Mouse (Mus musculus): ENCODE measurements around the gene Mms19. TPM values are rescaled to one million over a fixed set of nuclear protein-coding genes. Genes with fewer than 3 reads are reported as not detected.

Gene Mms19
- 10 to 100 TPM; 29.2 to 37.6 TPM for total RNA-seq (2021)
- long read RNA-seq, experiment 1, full-length matches to known transcripts: 6 of 19 reads
- long read RNA-seq, experiment 1, partial matches to known transcripts: 0 of 19 reads
- long read RNA-seq, experiment 1, other reads (novel, unspliced or antisense): 13 of 19 reads
- long read RNA-seq, experiment 2, full-length matches to known transcripts: 4 of 20 reads
- long read RNA-seq, experiment 2, partial matches to known transcripts: 2 of 20 reads
- long read RNA-seq, experiment 2, other reads (novel, unspliced or antisense): 14 of 20 reads

- peak; percentile 99 for DNase-seq (ENCODE audit: low spot score in 2 of 2)
Observed at GRCm38 (mm10) chr19:41980819-41981594, at the start of gene Mms19. Gene Mms19, minus strand, starts transcription at chr19:41981157.

- peak; percentile 77 to 86 for DNase-seq (ENCODE audit: low spot score in 2 of 2)
Observed at GRCm38 (mm10) chr19:42026158-42026557, 45.2 kb upstream of the Mms19 start.

GRCm38 (mm10) chr19:42022542-42022848 lies 41.5 kb upstream of the Mms19 start:
- no peak for DNase-seq (ENCODE audit: low spot score in 2 of 2)

GRCm38 (mm10) chr19:42021681-42022541 lies 41.0 kb upstream of the Mms19 start:
- no peak for DNase-seq (ENCODE audit: low spot score in 2 of 2)

- DNase-seq (ENCODE audit: low spot score in 2 of 2): no peak
Observed at GRCm38 (mm10) chr19:42019011-42019522, 38.1 kb upstream of the Mms19 start.

GRCm38 (mm10) chr19:42017399-42018247 lies 36.7 kb upstream of the Mms19 start:
- DNase-seq (ENCODE audit: low spot score in 2 of 2): peak; percentile 56 to 74

- DNase-seq (ENCODE audit: low spot score in 2 of 2): no peak
Observed at GRCm38 (mm10) chr19:42016840-42017239, 35.9 kb upstream of the Mms19 start.

- DNase-seq (ENCODE audit: low spot score in 2 of 2): no peak
Observed at GRCm38 (mm10) chr19:42016251-42016650, 35.3 kb upstream of the Mms19 start.

GRCm38 (mm10) chr19:42015001-42015400 lies 34.0 kb upstream of the Mms19 start:
- no peak for DNase-seq (ENCODE audit: low spot score in 2 of 2)

- DNase-seq (ENCODE audit: low spot score in 2 of 2): no peak
Observed at GRCm38 (mm10) chr19:42014231-42014825, 33.4 kb upstream of the Mms19 start.

- DNase-seq (ENCODE audit: low spot score in 2 of 2): no peak
Observed at GRCm38 (mm10) chr19:42011123-42011522, 30.2 kb upstream of the Mms19 start.

- no peak for DNase-seq (ENCODE audit: low spot score in 2 of 2)
Observed at GRCm38 (mm10) chr19:42010436-42010835, 29.5 kb upstream of the Mms19 start.

- no peak for DNase-seq (ENCODE audit: low spot score in 2 of 2)
Observed at GRCm38 (mm10) chr19:42009067-42009466, 28.1 kb upstream of the Mms19 start.

GRCm38 (mm10) chr19:42008586-42008985 lies 27.6 kb upstream of the Mms19 start:
- DNase-seq (ENCODE audit: low spot score in 2 of 2): no peak

GRCm38 (mm10) chr19:42006568-42006967 lies 25.6 kb upstream of the Mms19 start:
- DNase-seq (ENCODE audit: low spot score in 2 of 2): no peak

- peak in 1 of 2 experiments; percentile 22 for DNase-seq (ENCODE audit: low spot score in 2 of 2)
Observed at GRCm38 (mm10) chr19:42005616-42006015, 24.7 kb upstream of the Mms19 start.

- no peak for DNase-seq (ENCODE audit: low spot score in 2 of 2)
Observed at GRCm38 (mm10) chr19:42004258-42004657, 23.3 kb upstream of the Mms19 start.

- DNase-seq (ENCODE audit: low spot score in 2 of 2): no peak
Observed at GRCm38 (mm10) chr19:42001253-42001980, 20.5 kb upstream of the Mms19 start.

GRCm38 (mm10) chr19:42000446-42000958 lies 19.5 kb upstream of the Mms19 start:
- no peak for DNase-seq (ENCODE audit: low spot score in 2 of 2)

Measured in layer of hippocampus, postnatal 14 days (tissue).